Mouse (Mus musculus): ENCODE data around the gene Mtmr10.
A peak's percentile ranks its signal among the peaks of the same experiment; 100 is the strongest.

Gene Mtmr10

DNA sequence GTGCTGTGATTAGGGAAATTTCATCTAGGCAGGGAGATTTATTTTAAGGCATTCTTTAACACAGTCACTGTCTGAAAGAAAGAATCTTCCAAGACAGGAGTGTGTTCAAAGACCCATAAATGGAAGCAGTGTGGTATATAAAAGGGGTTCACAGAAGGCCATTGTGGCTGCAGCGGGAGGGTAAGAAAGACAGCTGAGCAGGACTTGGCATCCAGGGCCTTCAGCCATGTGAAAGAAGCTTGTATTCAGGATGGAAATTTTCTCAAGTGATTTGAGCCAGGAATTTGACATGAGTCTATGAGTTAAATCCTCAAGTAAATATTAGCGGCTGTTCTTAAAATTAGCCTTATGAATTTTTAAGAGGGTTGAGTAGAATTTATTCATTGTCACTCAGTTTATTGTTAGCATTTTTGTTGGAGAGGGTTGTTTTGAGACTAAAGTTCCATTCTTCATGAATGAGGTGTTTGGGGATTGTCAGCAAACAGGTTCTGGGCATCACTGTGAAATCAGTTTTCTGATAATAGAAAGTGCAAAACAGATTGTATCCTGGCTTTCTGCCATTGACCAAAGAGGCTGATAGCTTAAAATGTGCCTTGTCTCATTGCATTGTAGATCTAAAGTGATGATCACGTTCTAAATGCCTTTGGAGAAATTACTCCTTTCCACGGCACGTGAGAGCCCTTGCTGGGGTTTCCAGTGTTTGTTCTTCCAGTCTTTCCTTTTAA, 9.0 kb downstream of the Mtmr10 start:
- no peak for DNase-seq

DNA sequence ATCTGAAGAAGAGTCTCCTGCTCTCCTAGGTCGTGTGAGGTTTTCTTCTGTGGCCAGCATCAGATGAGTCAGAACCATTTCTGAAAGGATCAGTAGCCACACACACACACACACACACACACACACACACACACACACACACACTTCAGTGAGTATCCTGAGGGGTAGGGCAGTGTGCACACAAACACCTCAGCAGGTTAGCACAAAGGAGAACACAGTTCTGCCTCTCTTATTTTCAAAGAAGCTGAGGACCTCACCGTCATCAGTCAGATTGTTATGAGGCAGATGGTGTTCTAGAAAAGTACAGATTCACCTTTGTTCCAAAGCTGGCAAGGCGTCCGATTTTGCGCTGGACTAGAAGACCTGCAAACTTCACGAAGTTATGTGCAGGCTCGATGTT, 22.8 kb downstream of the Mtmr10 start:
- no peak for DNase-seq

DNA sequence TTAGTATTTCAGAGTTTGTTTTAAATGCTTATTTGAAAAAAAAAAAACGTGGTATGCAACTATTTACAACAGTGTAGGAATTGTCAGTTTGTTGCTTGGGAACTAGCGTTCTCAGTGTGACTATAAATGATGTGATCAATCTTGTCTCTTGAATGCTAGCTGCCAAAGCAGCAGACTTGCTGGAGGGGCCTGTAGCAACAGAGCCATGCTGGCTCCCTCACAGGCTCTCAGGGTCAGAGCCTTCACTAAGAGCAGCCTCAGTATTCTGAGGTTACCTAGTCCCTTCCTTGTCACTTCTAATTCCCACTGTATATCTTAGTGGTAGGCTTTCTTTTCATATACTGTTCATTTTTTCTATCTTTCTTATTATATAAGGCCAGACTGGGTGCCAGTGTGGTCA, 23.3 kb downstream of the Mtmr10 start:
- no peak for DNase-seq

DNA sequence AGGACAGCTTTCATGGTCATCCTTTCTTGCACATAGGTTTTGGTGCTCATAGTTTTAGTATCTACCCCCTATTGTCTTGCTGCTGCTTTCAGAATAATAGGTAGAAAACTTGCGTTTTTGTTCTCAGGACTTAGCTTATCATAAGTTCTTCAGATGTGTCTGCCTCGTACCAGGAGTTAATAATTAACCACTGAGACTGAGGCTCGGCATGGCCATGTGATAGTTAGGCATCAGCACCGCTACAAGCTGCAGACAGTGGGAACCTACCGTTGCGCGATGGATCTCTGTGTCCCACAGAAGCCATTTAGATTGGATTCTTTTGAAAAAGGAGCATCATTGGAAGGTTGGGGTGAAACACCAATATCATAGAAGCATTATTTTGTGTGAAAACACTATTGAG, 25.4 kb downstream of the Mtmr10 start:
- no peak for DNase-seq

DNA sequence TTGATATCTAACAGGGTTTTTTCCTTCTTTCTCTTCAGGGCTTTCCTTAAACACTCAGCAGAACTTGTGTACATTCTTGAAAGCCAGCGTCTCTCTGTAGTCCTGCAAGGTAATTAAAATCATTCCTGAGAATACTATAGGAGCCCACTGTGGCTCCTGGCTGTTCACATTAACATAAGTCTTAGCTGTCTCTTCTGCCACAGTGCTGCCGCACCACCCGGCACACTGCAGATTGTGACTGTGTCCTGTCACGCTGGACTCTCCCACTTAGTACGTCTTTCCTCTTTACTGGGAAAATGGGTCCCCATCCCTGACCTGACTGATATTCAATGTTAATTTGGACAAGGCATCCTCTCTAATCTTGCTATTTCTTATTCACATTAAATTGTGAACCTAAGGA, 33.7 kb downstream of the Mtmr10 start:
- DNase-seq: no peak

DNA sequence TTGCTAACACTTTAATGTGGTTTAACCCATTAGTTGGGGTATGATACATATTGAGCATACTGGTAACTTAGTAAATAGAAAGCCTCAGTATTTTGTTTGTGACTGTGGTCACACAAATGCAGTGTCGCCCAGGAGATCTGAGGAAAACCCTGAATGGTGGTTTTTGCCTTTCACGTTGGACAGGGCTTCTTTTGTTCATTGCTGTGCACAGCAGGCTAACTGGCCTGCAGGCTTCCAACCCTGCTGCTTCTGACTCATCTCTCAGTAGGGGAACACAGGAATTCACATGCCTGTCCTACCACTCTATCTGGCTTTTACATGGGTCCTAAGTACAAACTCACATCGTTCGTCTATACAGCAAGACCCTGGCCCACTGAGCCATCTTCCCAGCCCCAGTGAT, 34.2 kb downstream of the Mtmr10 start:
- DNase-seq: no peak

DNA sequence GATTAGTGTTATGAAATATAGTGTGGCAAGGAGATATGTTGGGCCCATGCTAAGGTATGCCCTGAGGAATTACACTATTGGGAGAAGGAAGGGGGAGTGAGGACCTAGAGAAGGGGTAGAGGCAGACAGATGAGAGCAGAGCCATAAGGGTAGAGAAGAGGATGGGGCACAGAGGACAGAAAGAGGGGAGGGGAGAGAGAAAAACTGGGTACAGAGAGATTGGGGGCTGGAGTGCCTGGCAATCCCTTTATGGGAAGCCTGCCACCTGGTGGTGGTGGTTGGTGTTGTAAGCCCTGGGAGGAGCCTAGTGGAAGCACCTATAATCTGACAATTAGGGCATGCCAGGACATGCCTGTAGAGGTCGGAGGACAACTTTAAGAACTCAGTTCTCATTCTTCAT, 39.4 kb downstream of the Mtmr10 start:
- DNase-seq: peak; percentile 85

DNA sequence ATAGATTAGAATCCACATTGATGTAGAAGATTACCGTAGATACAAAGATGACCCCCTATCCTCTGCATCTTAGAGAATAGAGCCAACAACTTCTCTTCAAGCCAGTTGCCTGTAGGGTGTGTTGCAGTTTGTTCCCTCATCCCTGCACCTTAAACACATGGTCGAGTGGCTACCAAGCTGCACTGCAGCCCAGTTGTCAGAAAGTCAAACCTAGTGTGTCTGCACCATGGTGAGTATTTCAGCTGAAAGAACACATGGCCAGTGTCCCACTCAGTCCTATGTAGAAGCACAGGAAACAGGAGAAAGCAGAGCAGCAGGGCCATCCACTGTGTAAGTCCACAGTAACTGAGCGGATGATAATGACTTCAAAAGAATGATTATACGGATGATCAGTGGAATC, 40.0 kb downstream of the Mtmr10 start:
- no peak for DNase-seq

DNA sequence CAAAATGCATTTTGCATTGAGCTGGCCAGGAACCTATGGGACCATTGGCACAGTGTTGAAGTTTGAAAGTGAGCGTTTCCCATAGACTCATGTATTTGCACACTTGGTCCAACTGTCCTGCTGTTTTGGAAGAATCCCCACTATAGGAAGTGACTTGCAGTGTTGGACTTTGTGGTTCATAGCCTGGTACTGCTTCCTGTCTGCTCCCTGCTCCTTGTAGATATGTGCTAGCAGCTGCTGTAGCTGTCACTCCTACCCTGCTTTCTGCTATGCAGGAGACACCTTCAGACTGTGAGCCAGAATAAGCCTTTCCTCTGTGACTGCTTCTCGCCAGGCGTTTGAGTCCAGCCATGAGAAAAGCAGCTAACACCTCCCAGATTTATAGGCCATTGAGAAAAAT, 43.9 kb downstream of the Mtmr10 start:
- DNase-seq: no peak

DNA sequence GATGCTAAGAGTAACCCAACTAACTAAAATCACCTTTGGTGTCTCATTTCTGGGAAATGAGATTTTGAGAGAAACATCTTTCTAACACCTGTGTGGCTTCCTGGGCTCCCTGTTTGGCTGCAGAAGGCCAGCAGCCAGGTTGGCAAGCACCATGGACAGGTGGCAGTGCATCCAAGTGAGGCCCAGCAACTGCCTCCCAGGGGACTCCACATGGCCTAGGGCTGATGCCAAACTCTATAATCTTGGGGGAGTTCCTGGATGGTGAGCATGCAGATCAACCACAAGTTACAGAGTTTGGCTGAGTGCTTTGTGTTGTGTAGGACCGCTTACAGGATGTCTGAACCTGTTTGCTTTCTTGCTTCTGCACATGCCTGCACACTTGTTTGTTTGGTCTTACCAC, 45.2 kb downstream of the Mtmr10 start:
- no peak for DNase-seq

DNA sequence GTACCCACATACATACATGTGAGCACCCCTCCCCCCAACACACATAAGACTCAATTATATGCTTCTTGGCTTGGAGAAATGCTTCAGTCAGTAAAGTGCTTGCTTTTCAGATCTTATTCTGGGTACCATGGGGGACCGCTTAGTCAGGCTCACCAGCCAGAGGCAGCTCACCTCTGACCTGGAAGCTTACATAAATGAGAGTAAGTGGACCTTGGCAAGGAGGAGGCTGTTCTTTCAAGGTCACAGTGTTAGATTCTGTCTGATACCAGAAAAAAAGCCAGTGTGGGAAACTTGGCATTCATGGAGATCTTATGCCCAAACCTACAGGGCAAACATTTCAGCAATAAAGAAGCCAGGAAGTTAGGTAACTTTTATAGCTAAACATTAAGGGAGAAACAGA, 60.4 kb downstream of the Mtmr10 start:
- peak; percentile 20 for DNase-seq

DNA sequence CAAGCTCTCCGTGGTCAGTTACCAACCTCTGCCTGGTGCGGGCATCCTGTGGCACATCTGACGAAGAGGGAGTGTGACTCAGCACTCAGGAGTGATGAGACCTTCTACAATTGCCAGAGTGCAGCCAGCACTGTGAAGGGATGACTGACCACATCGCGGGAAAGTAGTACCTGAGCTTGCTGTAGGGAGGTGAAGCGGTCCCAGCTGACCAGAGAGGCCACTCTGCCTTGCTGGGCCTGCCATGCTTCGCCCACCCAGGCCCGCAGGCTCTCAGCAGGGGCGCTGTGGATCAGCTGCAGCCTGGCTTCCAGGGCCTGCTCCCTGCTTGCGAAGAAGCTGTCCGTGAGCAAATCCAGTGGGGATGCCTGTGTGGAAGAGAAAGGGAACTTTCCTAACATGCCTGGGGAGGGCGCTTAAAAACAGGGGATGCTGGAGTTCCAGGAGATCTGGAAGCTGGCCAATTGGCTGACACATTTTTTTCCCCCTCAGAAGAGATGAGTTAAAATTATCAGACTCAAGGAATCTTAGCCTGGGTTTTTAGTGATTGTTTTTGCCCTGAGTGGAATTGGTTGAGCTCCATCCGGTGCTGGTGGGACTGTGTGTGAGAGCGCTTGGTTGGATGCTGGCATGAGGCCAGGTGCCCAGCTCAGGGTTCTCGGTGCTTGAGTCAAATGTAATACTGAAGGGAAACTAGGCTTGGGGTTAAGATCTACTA, 61.9 kb downstream of the Mtmr10 start:
- DNase-seq: peak; percentile 23

DNA sequence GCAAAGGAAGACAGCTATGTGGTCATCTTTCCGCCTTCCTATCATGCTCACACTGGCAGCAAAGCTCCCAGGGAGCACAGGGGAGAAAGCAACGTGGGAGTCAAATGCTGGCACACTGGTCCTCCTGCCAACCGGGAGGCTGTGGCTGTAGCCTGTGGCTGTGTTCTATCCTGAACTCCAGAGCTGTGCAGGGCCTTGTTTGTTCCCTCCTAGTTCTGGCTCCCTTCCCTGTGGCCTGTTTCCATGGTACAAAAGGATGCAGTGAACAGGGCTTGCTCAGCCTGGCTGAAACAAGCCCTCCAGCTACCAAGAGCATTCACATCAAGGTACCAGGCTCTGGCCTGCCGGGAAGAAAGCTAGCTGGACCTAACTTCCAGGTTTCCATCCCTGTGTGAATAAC, 63.6 kb downstream of the Mtmr10 start:
- DNase-seq: peak; percentile 45

DNA sequence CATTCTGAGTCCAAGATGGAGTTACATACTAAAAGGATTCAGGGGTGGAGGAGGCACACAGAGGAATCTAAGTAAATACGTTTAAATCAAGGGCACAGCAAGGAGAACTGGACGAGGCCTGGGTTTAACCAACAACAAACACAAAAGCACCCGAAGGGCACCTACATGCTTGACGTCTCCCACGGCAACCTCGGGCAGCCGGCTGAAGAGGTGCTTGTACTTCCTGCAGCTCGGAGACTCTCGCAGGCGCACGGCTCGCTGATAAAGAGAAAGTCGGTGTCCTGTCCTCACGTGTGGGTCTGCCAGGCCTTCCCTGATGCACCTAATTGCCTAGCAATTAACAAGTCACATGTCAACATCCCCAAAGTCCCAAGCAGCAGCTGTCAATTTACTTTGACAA, 66.8 kb downstream of the Mtmr10 start:
- no peak for DNase-seq

DNA sequence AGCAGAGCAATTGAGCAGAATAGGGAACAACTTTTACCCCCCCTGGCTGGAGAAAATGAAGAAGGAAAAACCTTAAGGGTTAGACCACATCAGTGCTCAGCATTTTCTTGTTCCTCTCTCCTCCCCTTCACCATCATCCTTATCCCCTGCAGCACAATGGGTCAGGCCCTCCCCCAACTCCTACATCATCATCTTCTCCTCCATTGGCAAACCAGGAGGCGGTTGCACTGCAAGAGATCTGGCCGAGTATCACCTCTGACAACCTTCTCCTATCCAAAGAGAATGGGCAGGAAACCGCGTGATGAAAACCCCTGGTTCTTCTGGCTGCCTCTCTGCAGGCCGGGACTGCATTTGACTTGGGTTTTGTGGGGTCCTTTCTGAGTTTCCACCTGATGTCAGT, 69.2 kb downstream of the Mtmr10 start:
- DNase-seq: no peak

DNA sequence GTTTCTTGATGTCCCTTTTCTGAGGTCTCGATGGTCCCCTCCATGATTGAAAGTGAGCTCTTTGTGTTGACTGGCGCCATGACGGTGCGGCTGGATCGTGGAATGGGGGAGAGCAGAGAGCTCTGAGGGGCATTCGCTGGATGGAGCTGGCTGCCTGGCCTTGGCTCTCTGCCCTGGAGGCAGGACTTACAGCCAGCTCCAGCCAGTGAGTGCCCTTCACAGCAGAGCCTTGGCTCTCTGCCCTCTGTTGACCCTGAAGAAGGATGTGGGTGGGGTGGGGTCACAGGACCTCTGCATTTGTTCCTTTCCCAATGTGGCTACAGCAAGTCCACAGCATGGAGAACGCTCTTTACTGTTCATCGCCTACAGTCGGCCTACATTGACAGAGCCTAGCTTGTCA, 70.0 kb downstream of the Mtmr10 start:
- peak; percentile 38 for DNase-seq

DNA sequence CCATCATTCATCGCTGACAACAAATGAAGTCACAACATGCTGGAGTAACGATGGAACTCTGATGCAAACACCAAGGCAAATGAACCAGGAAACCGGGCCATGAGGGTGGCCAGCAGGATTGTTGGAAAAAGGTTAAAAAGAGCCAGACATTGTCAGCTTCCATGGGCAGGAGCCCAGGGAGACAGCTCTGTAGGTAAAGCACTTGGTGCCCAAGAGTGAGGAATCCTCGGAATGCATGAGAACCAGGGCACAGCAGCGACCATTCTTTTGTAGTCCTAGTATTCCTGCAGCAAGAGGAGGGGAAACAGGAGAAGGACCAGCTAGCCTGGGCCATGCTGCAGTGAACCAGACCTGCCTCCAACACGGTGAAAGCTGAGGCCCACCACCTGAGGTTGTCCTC, 71.2 kb downstream of the Mtmr10 start:
- DNase-seq: no peak

DNA sequence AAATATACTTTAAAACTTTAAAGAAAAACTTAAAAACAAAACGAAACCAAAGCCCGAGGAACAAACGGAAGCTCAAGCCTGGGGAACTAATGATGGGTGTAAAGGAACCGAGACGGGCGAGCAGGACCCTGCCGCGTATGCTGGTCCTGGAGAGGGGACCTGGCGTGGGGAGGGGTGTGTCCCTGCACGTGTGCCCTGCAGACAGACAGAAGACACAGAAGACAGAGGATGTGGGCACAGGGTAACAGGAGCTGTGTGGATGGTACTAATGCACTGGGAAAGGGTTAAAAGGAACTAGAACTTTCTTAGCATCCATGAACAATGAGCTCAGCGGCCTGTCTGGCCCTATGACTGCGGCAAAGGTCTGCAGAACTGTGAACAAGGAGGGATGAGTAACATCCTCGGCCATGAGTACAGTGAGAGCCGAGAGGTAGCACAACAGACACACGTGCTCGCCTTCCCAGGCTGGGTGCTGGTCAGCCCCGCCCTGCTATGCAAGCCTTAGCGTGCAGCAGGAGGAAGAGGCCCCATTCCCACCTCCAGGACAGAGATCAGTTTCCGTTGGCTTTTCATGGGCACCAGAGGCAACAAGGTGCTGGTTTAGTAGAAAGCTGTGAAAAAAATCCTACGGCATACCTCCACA, 72.6 kb downstream of the Mtmr10 start:
- no peak for DNase-seq

DNA sequence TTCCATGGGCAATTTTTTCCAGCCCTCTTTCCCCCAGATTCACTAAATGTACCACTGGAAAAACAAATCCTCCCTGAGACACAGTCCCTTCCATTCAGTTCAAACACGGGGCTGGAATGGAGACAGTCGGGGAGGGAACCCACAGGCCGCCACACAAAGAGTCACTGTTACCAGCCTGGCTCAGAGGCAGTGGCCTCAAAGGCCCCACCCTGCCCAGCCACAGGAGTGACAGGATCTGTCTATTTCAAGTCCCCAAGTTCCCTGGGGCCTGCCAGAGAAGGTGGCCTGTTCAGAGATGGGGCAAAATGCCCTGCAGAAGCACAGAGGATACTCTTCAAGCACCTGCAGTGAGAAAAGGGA, 73.1 kb downstream of the Mtmr10 start:
- no peak for DNase-seq

DNA sequence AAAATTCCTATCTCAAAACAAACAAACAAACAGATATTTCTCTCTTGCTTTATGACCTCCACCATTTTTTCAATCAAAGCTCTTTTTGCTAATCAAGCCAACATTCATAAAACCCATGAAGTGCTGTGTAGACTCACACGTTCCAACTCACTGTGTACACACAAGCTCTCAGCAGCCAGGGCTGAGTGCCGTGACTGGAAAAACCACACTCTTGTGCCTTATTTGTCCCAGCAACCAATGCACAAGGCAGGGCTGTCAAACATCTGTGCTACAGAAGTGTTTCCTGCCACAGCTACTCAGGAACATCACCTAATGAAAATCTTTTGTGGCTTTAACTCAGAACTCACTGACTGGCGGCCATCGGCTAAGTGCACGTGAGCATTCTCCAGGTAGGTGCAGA, 78.4 kb downstream of the Mtmr10 start:
- DNase-seq: no peak

DNA sequence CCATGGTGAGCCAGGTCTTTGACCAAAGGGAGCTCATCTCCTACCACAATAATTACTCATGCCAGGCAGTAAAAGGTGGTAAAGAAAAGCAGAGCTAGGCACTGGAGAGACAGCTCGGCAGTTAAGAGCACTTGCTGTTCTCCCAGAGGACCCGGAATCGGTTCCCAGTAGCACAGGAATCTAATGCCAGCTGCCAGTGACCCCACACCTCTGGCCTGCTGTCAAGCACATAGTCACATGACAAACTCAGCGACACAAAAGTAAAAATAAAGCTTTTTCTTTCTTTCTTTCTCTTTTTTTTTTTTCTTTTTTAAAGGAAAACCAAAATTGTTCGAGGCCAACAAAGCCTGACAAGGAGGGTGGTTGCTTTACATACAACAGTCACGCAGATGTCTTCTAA, 82.4 kb downstream of the Mtmr10 start:
- DNase-seq: no peak

DNA sequence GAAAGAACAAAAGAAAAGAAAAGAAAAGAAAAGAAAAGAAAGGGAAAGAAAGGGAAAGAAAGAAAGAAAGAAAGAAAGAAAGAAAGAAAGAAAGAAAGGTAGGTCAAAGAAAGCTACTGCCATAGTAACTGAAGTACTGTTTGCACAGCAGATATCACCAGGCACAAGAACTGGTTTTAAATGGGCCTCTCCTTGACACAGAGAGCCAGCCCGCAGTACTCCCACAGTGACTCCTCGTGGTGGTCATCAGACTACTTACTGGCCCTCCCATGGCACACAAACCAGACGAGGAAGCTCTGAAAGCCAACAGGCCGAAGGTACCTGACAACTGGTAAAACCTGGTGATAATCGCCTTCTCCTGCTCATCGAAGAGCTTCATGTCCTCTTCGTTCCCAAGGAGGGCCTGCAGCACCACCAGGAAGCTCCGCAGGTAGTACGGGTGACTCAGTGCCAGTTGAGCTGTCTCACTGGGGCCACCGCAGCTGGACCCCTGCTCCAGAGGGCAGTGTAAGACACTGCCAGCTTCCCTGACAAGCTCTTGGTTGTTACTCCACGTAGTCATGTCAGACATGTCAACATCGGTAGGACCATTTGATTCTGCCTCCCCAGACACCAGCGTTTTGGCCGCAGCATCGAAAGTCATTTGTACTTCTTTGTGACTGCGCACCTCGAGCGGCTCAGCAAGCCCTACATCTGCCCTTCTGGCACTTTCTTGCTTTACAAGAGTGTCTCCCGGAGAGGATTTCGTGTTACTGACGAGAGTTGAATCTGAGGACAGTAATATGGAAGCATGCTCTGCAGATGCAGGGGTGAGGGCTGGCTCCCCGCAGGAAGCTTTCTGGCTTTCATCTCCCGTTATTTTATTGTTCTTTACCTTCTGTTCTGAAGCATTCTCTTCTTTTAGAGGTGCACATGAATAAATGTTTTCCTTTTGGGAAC, 84.8 kb downstream of the Mtmr10 start:
- no peak for DNase-seq

DNA sequence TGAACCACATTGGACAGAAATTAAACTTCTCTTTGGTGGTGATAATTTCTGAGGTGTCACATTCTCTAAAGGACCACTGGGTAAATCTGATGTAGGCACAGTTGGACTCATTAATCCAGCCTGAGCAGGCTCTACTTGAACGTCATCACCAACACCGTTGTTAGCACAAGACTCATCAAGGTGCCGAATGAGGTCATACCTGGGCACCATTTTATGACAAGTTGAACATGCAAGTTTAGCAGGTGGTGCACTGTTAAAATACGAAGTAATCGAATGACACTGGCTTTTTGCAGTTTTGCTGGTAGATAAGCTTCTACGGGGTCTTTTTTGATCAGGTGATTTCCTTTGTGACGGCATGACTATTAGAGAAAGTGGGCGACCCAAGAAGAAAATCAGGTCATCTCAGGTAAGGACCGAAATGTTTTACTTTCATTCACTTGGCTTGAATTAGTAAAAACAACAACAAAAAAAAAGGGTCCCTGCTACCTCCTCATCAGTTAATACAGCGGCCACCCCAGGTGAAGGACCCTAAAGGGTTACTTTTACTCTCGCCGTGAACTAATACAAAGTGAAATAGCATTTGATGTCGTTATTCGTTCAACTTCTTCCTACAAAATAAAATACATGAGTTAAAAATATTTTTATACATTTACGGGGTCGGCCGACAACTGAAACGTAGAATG, 85.8 kb downstream of the Mtmr10 start:
- no peak for DNase-seq
